Mouse (Mus musculus) limb, embryonic 14.5 days (tissue): Measurements from ENCODE around the gene Gfi1b. TPM values are rescaled to one million over a fixed set of nuclear protein-coding genes. Genes with fewer than 3 reads are reported as not detected.

Experiments used
- ATAC-seq: fragments of 200-750 bp; cut with Nextera tagmentation; 2 replicates; pipeline ENCODE4 v1.8.0; 2017; ENCODE audit warnings: low read depth, moderate number of reproducible peaks, moderate TSS enrichment; ENCODE audit not compliant: low FRiP score
- DNase-seq: peaks from one replicate; pipeline ENCODE4 v3.0.0-alpha.2; 2015; ENCODE audit warnings: low spot score
- H3K27ac ChIP-seq: fragments of 300-500 bp; sonication (generic); replicated peaks from 2 replicates; pipeline ENCODE4 v1.5.1; 2014; ENCODE audit warnings: low read depth, mild to moderate bottlenecking, low read length, moderate library complexity, mixed read lengths
- H3K27me3 ChIP-seq: fragments of 300-500 bp; sonication (generic); 2 replicates; pipeline ENCODE4 v1.6.1; 2014; ENCODE audit warnings: low read length, mixed read lengths; ENCODE audit not compliant: control insufficient read depth, insufficient read depth
- H3K36me3 ChIP-seq: fragments of 300-500 bp; sonication (generic); 2 replicates; pipeline ENCODE4 v1.6.1; 2014; ENCODE audit warnings: mild to moderate bottlenecking, low read length, moderate library complexity, mixed read lengths; ENCODE audit not compliant: control insufficient read depth, insufficient read depth
- H3K4me1 ChIP-seq: fragments of 300-500 bp; sonication (generic); 2 replicates; pipeline ENCODE4 v1.6.1; 2014; ENCODE audit warnings: antibody characterized with exemption, low read length, mixed read lengths; ENCODE audit not compliant: control insufficient read depth, insufficient read depth
- H3K4me2 ChIP-seq: fragments of 300-500 bp; sonication (generic); replicated peaks from 2 replicates; pipeline ENCODE4 v1.6.1; 2014; ENCODE audit warnings: low read depth, mild to moderate bottlenecking, low read length, moderate library complexity; ENCODE audit not compliant: severe bottlenecking
- H3K4me3 ChIP-seq: fragments of 300-500 bp; sonication (generic); replicated peaks from 2 replicates; pipeline ENCODE4 v1.5.1; 2014; ENCODE audit warnings: low read length
- H3K9ac ChIP-seq: fragments of 300-500 bp; sonication (generic); 2 replicates; pipeline ENCODE4 v1.6.1; 2014; ENCODE audit warnings: mild to moderate bottlenecking, low read depth, low read length, moderate library complexity; ENCODE audit not compliant: severe bottlenecking
- H3K9me3 ChIP-seq: fragments of 300-500 bp; sonication (generic); 2 replicates; pipeline ENCODE4 v1.6.1; 2016; ENCODE audit warnings: low read length; ENCODE audit not compliant: control insufficient read depth
- POLR2A ChIP-seq: fragments of 200-500 bp; IDR thresholded peaks from 2 replicates; pipeline ENCODE4 v1.8.0; 2012; ENCODE audit warnings: inconsistent platforms, mild to moderate bottlenecking, moderate library complexity, borderline replicate concordance; ENCODE audit not compliant: insufficient read depth, insufficient read length; ENCODE audit errors: extremely low read depth
- WGBS: fragments of 180-500 bp; shearing (Covaris S2); extraction: QIAGEN DNeasy Blood & Tissue Kit; methylation state at CpG from one replicate; pipeline ENCODE4 v1.1.7; 2014; 5-methylcytosine and 5-hydroxymethylcytosine counted together
- polyA plus RNA-seq, 2 experiments: library from polyadenylated mRNA; depleted of rRNA in 1 of 2; stranded (reverse) in 1 of 2; unstranded in 1 of 2; fragments of >200 nt; fragmentation: Nextera tagmentation in 1 of 2; extraction: Ambion mirVana in 1 of 2; gene quantifications; 2 replicates each; pipeline versions ENCODE4 v1.2.1 to v1.2.3; 2012 to 2014

The Gfi1b gene
- polyA plus RNA-seq, 2 experiments, result 0.29 to 0.33 TPM

DNA sequence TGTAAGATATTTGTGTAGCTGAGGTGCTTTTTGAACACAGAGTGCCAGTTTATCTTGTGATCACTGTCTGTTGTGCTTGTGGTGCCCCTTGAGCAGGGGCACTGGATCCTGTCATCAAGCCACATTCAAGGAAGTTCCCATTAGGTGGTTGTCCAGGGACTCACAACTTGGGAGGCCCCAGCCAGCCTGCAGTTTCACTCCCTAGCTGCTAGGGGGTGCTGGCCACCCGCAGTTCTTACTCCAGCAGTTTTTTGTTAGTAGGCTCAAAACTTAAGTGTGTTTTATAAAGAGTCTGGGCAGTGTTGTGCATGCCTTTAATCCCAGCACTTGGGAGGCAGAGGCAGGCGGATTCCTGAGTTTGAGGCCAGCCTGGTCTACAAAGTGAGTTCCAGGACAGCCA lies 32.5 kb upstream of the Gfi1b start:
- H3K9ac ChIP-seq, result no peak overlapping the region
- H3K27ac ChIP-seq, result no peak overlapping the region
- WGBS, result 58% methylated on average over 2 of the region's 2 CpGs
- H3K4me1 ChIP-seq, result no peaks in the 10 kb centered on the region
- ATAC-seq (no peak), DNase-seq (no peak)
- H3K9me3 ChIP-seq, result no peaks in the 10 kb centered on the region
- no peak overlapping the region for H3K4me3 ChIP-seq
- H3K27me3 ChIP-seq, result no peaks in the 10 kb centered on the region
- TF ChIP-seq POLR2A, result no peak
- H3K4me2 ChIP-seq, result no peak overlapping the region
- peaks cover 42% of the 10 kb centered on the region for H3K36me3 ChIP-seq

DNA sequence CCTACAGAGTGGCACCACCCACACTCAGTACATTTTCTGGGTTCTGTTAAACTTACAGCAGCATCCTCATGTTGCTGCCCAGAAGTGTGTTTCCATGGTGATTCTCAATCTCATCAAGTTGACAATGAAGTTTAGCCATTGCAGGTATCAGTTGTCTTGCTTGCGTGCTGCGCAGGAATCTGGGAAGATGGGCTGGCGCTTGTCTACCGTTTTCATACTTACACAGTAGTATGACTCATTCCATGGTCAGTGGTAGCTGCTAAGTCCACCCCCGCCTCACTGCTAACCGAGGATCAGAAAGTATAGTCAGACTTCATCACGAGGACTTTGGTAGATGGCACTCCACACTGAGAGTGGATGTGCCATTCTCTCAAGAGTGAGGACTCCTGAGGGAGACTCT lies 31.6 kb upstream of the Gfi1b start:
- H3K9me3 ChIP-seq, result no peaks in the 10 kb centered on the region
- no peak overlapping the region for H3K27ac ChIP-seq
- WGBS, result 96% methylated on average over 7 of the region's 7 CpGs
- H3K4me3 ChIP-seq, result no peak overlapping the region
- H3K27me3 ChIP-seq, result no peaks in the 10 kb centered on the region
- no peak for DNase-seq
- no peak for TF ChIP-seq POLR2A
- no peaks in the 10 kb centered on the region for H3K4me1 ChIP-seq
- H3K9ac ChIP-seq, result no peak overlapping the region
- ATAC-seq, result no peak
- H3K36me3 ChIP-seq, result peaks cover 33% of the 10 kb centered on the region
- no peak overlapping the region for H3K4me2 ChIP-seq

DNA sequence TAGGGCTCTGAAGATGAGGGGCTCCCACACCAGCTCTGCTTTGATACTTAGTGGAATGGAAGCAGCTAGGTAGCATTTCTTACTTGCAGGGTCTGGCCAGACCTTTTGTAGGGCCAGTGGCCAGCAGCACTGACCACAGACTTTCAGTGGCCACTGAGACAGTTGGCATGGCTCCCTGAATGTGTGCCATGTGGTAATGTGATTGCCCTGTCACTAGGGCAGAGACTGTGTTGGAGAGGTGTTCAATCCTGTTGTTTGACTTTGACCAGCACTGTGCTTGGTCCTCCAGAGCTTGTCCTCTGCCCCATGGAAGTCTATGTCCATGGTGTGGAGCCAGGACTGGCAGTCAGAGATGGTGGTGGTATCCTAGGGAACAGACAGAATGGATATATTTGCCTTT lies 28.7 kb upstream of the Gfi1b start:
- no peak for DNase-seq
- TF ChIP-seq POLR2A, result no peak
- ATAC-seq, result no peak

DNA sequence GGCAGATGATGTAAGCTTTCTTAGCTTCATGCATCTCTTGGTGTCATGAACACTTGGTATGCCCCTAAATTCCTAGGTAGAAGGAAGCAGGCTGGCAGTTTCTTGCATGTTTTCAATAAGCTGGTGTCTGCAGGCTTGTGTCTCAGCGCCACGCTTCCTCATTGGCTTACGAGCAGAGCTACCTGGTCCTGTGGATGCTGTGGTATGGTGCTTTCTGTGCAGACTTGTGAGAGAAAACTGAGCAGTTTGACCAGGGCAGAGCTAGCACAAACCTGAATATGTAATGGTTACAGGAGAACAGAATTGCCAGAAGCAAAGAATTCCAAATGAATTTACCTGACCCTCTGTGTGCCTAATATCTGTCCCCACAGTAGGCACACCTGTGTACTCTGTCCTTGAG lies 21.3 kb upstream of the Gfi1b start:
- Histone ChIP-seq H3K9me3 (no peaks in the 10 kb centered on the region), H3K9ac (0 out of 2 replicates have a peak overlapping the region, but pooled peaks have one; percentile 21), H3K4me1 (peaks cover 13% of the 10 kb centered on the region), H3K36me3 (no peaks in the 10 kb centered on the region), H3K4me3 (no peak overlapping the region), H3K27me3 (no peaks in the 10 kb centered on the region), H3K27ac (no peak overlapping the region), H3K4me2 (no peak overlapping the region)
- WGBS, result 70% methylated on average over 3 of the region's 3 CpGs
- no peak for TF ChIP-seq POLR2A
- ATAC-seq (no peak), DNase-seq (no peak)

More for the DNA sequence above, 28.7 kb upstream of the Gfi1b start:
- Histone ChIP-seq H3K36me3 (peaks cover 14% of the 10 kb centered on the region), H3K9ac (no peak overlapping the region), H3K4me2 (no peak overlapping the region), H3K9me3 (no peaks in the 10 kb centered on the region), H3K27me3 (no peaks in the 10 kb centered on the region), H3K27ac (no peak overlapping the region), H3K4me1 (no peaks in the 10 kb centered on the region), H3K4me3 (no peak overlapping the region)

DNA sequence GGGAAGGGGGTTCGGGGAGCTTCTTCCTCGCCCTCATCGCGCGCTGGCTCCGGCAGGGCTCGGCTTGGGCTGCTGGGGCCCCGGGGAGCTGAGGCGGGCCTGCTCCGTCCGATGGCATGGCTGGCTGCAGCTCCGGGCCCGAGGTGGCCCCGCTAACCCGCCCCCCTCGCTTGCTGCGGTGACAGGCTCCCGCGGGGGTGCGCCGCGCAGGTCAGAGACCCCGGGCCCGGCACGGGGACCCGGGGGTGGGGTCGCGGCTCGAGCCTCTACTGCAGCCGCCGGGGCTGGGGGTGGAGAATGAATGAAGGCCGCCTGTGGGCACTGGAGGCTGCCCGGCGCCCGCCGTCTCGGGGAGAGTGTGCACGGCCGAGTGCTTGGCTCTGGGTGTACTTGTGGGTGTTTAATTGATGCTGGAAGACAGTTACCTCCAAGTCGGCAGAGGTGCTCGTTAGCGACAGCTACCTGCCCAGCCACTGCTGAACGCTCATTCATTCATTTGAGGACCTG lies 19.7 kb upstream of the Gfi1b start:
- under 1% methylated on average over 38 of the region's 43 CpGs for WGBS
- no peaks in the 10 kb centered on the region for H3K9me3 ChIP-seq
- DNase-seq (no peak), ATAC-seq (peak; percentile 59; the same call in 1 of the 2 replicates)
- TF ChIP-seq POLR2A, result no peak
- peak overlapping the region; percentile 68 for H3K4me2 ChIP-seq
- H3K9ac ChIP-seq, result peak overlapping the region; percentile 85
- H3K27me3 ChIP-seq, result no peaks in the 10 kb centered on the region
- peak overlapping the region; percentile 96 for H3K4me3 ChIP-seq
- H3K36me3 ChIP-seq, result no peaks in the 10 kb centered on the region
- H3K4me1 ChIP-seq, result peaks cover 16% of the 10 kb centered on the region
- peak overlapping the region; percentile 86 for H3K27ac ChIP-seq
